Mouse (Mus musculus) stomach, embryonic 15.5 days (tissue): ENCODE measurements around the gene Hykk. TPM values are rescaled to one million over a fixed set of nuclear protein-coding genes. Genes with fewer than 3 reads are reported as not detected.

ENCODE experiments used
- ATAC-seq: fragments of 200-750 bp; cut with Nextera tagmentation; 2 replicates; pipeline ENCODE4 v1.8.0; 2017; ENCODE audit warnings: low read depth, moderate number of reproducible peaks, moderate TSS enrichment; ENCODE audit not compliant: insufficient read depth, low FRiP score
- H3K27ac ChIP-seq: fragments of 300-500 bp; sonication (generic); 2 replicates; pipeline ENCODE4 v1.5.1; 2015; ENCODE audit warnings: mild to moderate bottlenecking, inconsistent platforms
- H3K27me3 ChIP-seq: fragments of 300-500 bp; sonication (generic); replicated peaks from 2 replicates; pipeline ENCODE4 v1.6.1; 2015; ENCODE audit warnings: inconsistent platforms
- H3K36me3 ChIP-seq: fragments of 300-500 bp; sonication (generic); 2 replicates; pipeline ENCODE4 v1.6.1; 2015; ENCODE audit warnings: inconsistent platforms
- H3K4me1 ChIP-seq: fragments of 300-500 bp; sonication (generic); 2 replicates; pipeline ENCODE4 v1.6.1; 2015; ENCODE audit warnings: inconsistent platforms
- H3K4me2 ChIP-seq: fragments of 300-500 bp; sonication (generic); 2 replicates; pipeline ENCODE4 v1.6.1; 2015; ENCODE audit warnings: mild to moderate bottlenecking, inconsistent platforms
- H3K4me3 ChIP-seq: fragments of 300-500 bp; sonication (generic); replicated peaks from 2 replicates; pipeline ENCODE4 v1.5.1; 2015; ENCODE audit warnings: inconsistent platforms
- H3K9ac ChIP-seq: fragments of 300-500 bp; sonication (generic); 2 replicates; pipeline ENCODE4 v1.6.1; 2015; ENCODE audit warnings: inconsistent platforms
- H3K9me3 ChIP-seq: fragments of 300-500 bp; sonication (generic); 2 replicates; pipeline ENCODE4 v1.6.1; 2016; ENCODE audit warnings: inconsistent platforms
- WGBS: fragments of 180-500 bp; shearing (Covaris S2); methylation state at CpG from one replicate; pipeline ENCODE4 v1.1.7; 2015; 5-methylcytosine and 5-hydroxymethylcytosine counted together
- polyA plus RNA-seq: library from polyadenylated mRNA; unstranded; fragments of >200 nt; fragmentation: Nextera tagmentation; extraction: Ambion mirVana; gene quantifications from 2 replicates; pipeline ENCODE4 v1.2.1, GENCODE M21; 2015

Gene Hykk
- polyA plus RNA-seq, 1 experiment from 2014 or later, result 3.8 TPM

GRCm38 (mm10) chr9:54981291-54982191, 64.5 kb downstream of the Hykk start:
- peak overlapping the region; percentile 98 for H3K4me2 ChIP-seq
- under 1% methylated on average over 85 of the region's 85 CpGs for WGBS
- H3K4me3 ChIP-seq, result peak overlapping the region; percentile 63
- H3K9ac ChIP-seq, result 0 out of 2 replicates have a peak overlapping the region, but pooled peaks have one; percentile 11
- no peaks in the 10 kb centered on the region for H3K9me3 ChIP-seq
- H3K36me3 ChIP-seq, result no peaks in the 10 kb centered on the region
- H3K4me1 ChIP-seq, result 0 out of 2 replicates have a peak, but pooled peaks cover 2% of the 10 kb centered on the region
- H3K27me3 ChIP-seq, result peaks cover 33% of the 10 kb centered on the region
- ATAC-seq, result peak; percentile 79
- no peak overlapping the region for H3K27ac ChIP-seq

DNA sequence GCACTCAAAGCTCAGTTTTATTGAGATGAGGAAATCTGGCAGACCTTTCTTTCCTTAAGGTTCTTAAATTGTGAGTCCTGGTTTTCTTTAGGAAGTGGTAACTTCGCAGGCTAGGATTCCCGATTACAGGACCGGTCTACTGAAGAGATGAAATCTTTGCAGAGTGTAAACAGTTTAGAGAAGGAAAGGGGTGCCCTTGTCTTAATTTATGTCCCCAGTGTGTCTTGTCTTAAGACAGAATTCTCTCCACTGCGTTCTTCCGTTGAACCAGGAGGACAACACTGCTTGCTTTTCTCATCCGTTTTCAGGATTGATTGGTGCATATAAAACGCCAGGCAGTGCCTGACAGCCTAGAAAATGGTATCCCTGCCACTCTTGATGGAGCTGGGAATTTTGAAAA, 65.3 kb downstream of the Hykk start:
- Histone ChIP-seq H3K4me2 (peak overlapping the region; percentile 98; the same call in 1 of the 2 replicates), H3K27me3 (peaks cover 33% of the 10 kb centered on the region)
- WGBS, result 9% methylated on average over 7 of the region's 7 CpGs

DNA sequence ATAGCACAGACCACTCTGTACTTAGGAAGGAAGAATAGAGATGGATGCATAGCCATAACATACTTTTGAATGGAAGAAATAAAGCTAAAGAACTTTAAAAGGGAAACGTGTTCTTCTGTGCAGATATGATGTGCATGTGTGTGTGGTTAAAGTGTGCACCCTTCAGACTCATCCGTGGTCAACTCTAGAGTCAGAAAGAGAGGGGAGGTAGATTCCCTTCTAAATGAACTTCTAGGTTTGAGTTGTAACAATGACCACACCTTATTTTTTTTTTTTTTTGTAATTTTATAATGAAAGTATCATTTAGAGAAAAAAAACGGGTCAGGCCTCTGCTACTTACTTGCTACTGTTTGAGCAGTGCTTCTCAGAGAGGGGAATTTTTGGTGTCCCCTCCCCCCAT, 73.3 kb downstream of the Hykk start:
- Histone ChIP-seq H3K9me3 (no peaks in the 10 kb centered on the region), H3K4me2 (no peak overlapping the region), H3K27ac (no peak overlapping the region), H3K36me3 (no peaks in the 10 kb centered on the region), H3K9ac (no peak overlapping the region), H3K27me3 (no peaks in the 10 kb centered on the region), H3K4me1 (no peaks in the 10 kb centered on the region), H3K4me3 (no peak overlapping the region)
- 73% methylated on average over 3 of the region's 3 CpGs for WGBS
- ATAC-seq, result no peak

More for the DNA sequence above, 65.3 kb downstream of the Hykk start:
- no peaks in the 10 kb centered on the region for H3K9me3 ChIP-seq
- 0 out of 2 replicates have a peak, but pooled peaks cover 2% of the 10 kb centered on the region for H3K4me1 ChIP-seq
- no peak overlapping the region for H3K9ac ChIP-seq
- no peak for ATAC-seq
- peak overlapping the region; percentile 63 for H3K4me3 ChIP-seq
- H3K27ac ChIP-seq, result no peak overlapping the region
- H3K36me3 ChIP-seq, result no peaks in the 10 kb centered on the region

DNA sequence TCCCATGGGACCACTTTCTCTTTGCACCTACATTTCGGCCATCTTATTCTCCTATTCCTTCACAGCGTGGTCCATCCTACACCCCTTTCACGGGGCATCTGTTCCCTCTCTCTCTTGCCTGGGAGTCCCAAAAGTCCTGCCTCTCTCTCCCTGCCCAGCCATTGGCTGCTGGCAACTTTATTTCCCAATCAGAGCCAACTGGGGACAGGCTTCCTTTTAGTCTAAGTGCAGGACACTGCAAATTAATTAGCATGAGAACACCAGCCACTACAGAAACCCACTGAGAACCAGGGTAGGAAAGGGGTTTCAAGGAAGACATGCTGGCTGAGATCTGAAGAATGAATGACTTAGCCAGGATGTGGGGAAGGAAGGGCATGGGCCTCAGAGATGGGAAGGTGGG, 77.3 kb downstream of the Hykk start:
- WGBS, result 63% methylated on average over 3 of the region's 3 CpGs
- no peaks in the 10 kb centered on the region for H3K36me3 ChIP-seq
- no peaks in the 10 kb centered on the region for H3K4me1 ChIP-seq
- no peaks in the 10 kb centered on the region for H3K9me3 ChIP-seq
- H3K4me2 ChIP-seq, result no peak overlapping the region
- H3K4me3 ChIP-seq, result no peak overlapping the region
- H3K27me3 ChIP-seq, result no peaks in the 10 kb centered on the region
- no peak for ATAC-seq
- H3K27ac ChIP-seq, result no peak overlapping the region
- no peak overlapping the region for H3K9ac ChIP-seq

- Histone ChIP-seq H3K4me3 (no peak overlapping the region), H3K36me3 (no peaks in the 10 kb centered on the region), H3K4me1 (no peaks in the 10 kb centered on the region), H3K4me2 (no peak overlapping the region), H3K9me3 (no peaks in the 10 kb centered on the region), H3K27me3 (no peaks in the 10 kb centered on the region), H3K9ac (no peak overlapping the region), H3K27ac (no peak overlapping the region)
- ATAC-seq, result no peak
- WGBS, result 66% methylated on average over 3 of the region's 3 CpGs
Observed at GRCm38 (mm10) chr9:54995645-54996044, 78.6 kb downstream of the Hykk start.

Other genes with a start within 250 kb of the Hykk start
- gene Dnaja4, start 218.4 kb upstream of the Hykk start, polyA plus RNA-seq, result 5.8 and 7.3 TPM in 2 replicates
- 147 and 164 TPM in 2 replicates for gene Wdr61, start 182.8 kb upstream of the Hykk start, polyA plus RNA-seq
- gene Crabp1, start 152.5 kb upstream of the Hykk start, polyA plus RNA-seq, result 45.9 and 72.7 TPM in 2 replicates
- 24.9 and 29.0 TPM in 2 replicates for gene Ireb2, start 53.5 kb upstream of the Hykk start, polyA plus RNA-seq
- 286 and 294 TPM in 2 replicates for gene Psma4, start 33.5 kb downstream of the Hykk start, polyA plus RNA-seq
- gene AY074887, start 33.7 kb downstream of the Hykk start, polyA plus RNA-seq, result 0.48 and 0.77 TPM in 2 replicates
- gene Chrna5, start 63.6 kb downstream of the Hykk start, polyA plus RNA-seq, result 2.7 and 3.0 TPM in 2 replicates
- gene Chrna3, start 109.3 kb downstream of the Hykk start, polyA plus RNA-seq, result 7.9 and 8.2 TPM in 2 replicates
- gene Chrnb4, start 131.5 kb downstream of the Hykk start, polyA plus RNA-seq, result 3.4 and 3.5 TPM in 2 replicates
- 31.1 and 32.5 TPM in 2 replicates for gene Ube2q2, start 231.6 kb downstream of the Hykk start, polyA plus RNA-seq